Mouse (Mus musculus) small intestine, adult 2 months (tissue): ENCODE measurements at regions not wholly inside any gene's neighbourhood (a gene's known extent, or its start where the extent isn't known, plus 50 kb on each side); places are given as distances from the start of the nearest gene placed in this dataset.

Experiments
- CTCF ChIP-seq: fragments of 200-500 bp; IDR thresholded peaks from 2 replicates; pipeline ENCODE4 v1.5.1; 2012; ENCODE audit warnings: low read depth, mild to moderate bottlenecking, control low read depth, inconsistent platforms, low read length, moderate library complexity, mixed read lengths; ENCODE audit not compliant: insufficient replicate concordance, insufficient read length; ENCODE audit errors: extremely low read depth
- POLR2A ChIP-seq: fragments of 200-500 bp; IDR thresholded peaks from 2 replicates; pipeline ENCODE4 v1.6.1; 2012; ENCODE audit warnings: low read depth, mild to moderate bottlenecking, control low read depth, inconsistent platforms, low read length, moderate library complexity

- TF ChIP-seq CTCF (no peak), POLR2A (no peak)
These were observed 293.7 kb upstream of the Tank start for GRCm38 (mm10) chr2:61284706-61285105.
